Mouse (Mus musculus) stomach, postnatal 0 days (tissue): ENCODE measurements around the gene Cryzl2. TPM values are rescaled to one million over a fixed set of nuclear protein-coding genes. Genes with fewer than 3 reads are reported as not detected.

Experiments
- ATAC-seq: fragments of 200-750 bp; cut with Nextera tagmentation; 2 replicates; pipeline ENCODE4 v1.8.0; 2017; ENCODE audit not compliant: low FRiP score, low TSS enrichment
- DNase-seq: peaks from one replicate; pipeline ENCODE4 v3.0.0-alpha.2; 2016; ENCODE audit warnings: low spot score
- H3K27ac ChIP-seq: fragments of 300-500 bp; sonication (generic); replicated peaks from 2 replicates; pipeline ENCODE4 v1.5.1; 2014; ENCODE audit warnings: mild to moderate bottlenecking, control low read depth
- H3K27me3 ChIP-seq: fragments of 300-500 bp; sonication (generic); 2 replicates; pipeline ENCODE4 v1.6.1; 2014; ENCODE audit warnings: low read length; ENCODE audit not compliant: control insufficient read depth, insufficient read depth
- H3K36me3 ChIP-seq: fragments of 300-500 bp; sonication (generic); 2 replicates; pipeline ENCODE4 v1.6.1; 2014; ENCODE audit warnings: low read length, mixed read lengths; ENCODE audit not compliant: control insufficient read depth, insufficient read depth
- H3K4me1 ChIP-seq: fragments of 300-500 bp; sonication (generic); replicated peaks from 2 replicates; pipeline ENCODE4 v1.6.1; 2014; ENCODE audit warnings: antibody characterized with exemption; ENCODE audit not compliant: control insufficient read depth, insufficient read depth
- H3K4me2 ChIP-seq: fragments of 300-500 bp; sonication (generic); replicated peaks from 2 replicates; pipeline ENCODE4 v1.6.1; 2014; ENCODE audit warnings: low read depth, mild to moderate bottlenecking, control low read depth, moderate library complexity
- H3K4me3 ChIP-seq: fragments of 300-500 bp; sonication (generic); 2 replicates; pipeline ENCODE4 v1.5.1; 2014; ENCODE audit warnings: low read depth, low read length, control low read depth
- H3K9ac ChIP-seq: fragments of 300-500 bp; sonication (generic); 2 replicates; pipeline ENCODE4 v1.6.1; 2014; ENCODE audit warnings: mild to moderate bottlenecking, low read length, control low read depth, mixed read lengths
- H3K9me3 ChIP-seq: fragments of 300-500 bp; sonication (generic); 2 replicates; pipeline ENCODE4 v1.6.1; 2016; ENCODE audit warnings: low read length; ENCODE audit not compliant: control insufficient read depth
- CTCF ChIP-seq: IDR thresholded peaks from 2 replicates; pipeline ENCODE4 v1.5.1; 2016; ENCODE audit warnings: antibody characterized with exemption, low read depth, mild to moderate bottlenecking, moderate library complexity
- EP300 ChIP-seq: optimal IDR thresholded peaks from 2 replicates; pipeline ENCODE3; 2016; ENCODE audit warnings: antibody characterized with exemption
- WGBS: fragments of 180-500 bp; shearing (Covaris S2); extraction: QIAGEN DNeasy Blood & Tissue Kit; methylation state at CpG from one replicate; pipeline ENCODE4 v1.1.7; 2014; 5-methylcytosine and 5-hydroxymethylcytosine counted together
- polyA plus RNA-seq: library from polyadenylated mRNA; unstranded; fragments of >200 nt; fragmentation: Nextera tagmentation; extraction: Ambion mirVana; gene quantifications from 2 replicates; pipeline ENCODE4 v1.2.1, GENCODE M21; 2015

Gene Cryzl2
- polyA plus RNA-seq, 1 experiment from 2014 or later = 14.8 TPM

DNA sequence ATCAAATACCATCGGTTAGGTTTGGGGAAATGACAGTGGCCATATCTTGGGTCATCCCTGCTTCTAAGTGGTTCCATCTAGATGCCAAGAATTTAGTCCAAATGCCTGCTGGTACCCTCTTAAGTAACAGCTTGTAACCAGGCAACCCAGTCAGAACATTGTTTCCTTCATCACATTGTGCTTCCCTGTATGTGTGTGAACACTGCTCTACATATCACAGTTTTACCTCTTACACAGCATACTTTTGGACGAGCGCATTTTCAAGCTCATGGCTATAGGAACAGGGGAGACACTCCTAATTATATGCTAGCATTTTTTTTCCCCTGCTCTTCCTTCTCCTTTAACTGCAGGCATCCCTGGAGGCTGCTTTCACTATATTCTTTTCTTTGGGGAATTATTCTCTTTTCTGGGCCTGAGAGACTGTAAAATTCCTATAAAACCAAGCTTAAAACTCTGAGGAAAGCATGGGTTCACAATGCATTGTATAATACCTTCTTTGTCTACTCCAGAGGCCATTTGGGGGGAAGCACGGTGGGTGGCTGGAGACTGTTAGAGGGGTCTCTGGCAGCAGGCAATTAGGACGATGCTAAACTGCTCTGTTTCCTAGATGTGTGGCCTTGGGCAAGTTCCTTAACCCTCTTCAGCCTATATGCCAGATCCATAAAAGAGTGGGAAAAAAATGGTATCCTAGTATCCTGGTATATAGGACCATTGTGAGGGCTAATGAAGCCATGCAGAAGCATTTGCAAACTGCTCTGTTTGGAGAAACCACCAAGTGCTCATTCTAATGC lies 5.4 kb upstream of the Cryzl2 start:
- ATAC-seq (no peak), DNase-seq (no peak)
- H3K27ac ChIP-seq = no peak overlapping the region
- no peaks in the 10 kb centered on the region for H3K27me3 ChIP-seq
- H3K9ac ChIP-seq = no peak overlapping the region
- TF ChIP-seq EP300 (no peak), CTCF (no peak)
- 79% methylated on average over 5 of the region's 5 CpGs for WGBS
- H3K9me3 ChIP-seq = no peaks in the 10 kb centered on the region
- H3K4me3 ChIP-seq = no peak overlapping the region
- H3K4me1 ChIP-seq = peaks cover 3% of the 10 kb centered on the region; the same call in 1 of the 2 replicates
- no peaks in the 10 kb centered on the region for H3K36me3 ChIP-seq
- H3K4me2 ChIP-seq = no peak overlapping the region

DNA sequence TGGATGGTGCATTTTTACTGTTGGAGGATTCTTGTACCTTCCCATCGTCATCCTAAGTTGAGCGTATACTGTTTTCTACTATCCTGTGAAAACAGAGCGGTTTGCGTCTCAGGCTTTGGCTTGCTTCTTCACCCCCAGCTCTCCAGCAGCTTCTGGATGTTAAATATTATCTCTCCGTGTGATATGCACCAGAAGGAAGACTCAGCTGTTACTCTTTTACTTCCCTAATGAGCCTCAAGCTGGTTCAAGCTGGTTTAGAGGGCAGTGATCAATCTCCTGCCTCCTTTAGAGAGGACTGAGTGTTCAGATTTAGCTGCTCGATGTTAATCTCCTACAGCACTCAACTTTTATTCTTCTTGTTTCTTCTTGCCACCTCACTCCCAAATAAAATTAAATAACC lies 3.5 kb upstream of the Cryzl2 start:
- Histone ChIP-seq H3K9ac (no peak overlapping the region), H3K4me1 (no peaks in the 10 kb centered on the region), H3K9me3 (no peaks in the 10 kb centered on the region), H3K27me3 (no peaks in the 10 kb centered on the region), H3K36me3 (no peaks in the 10 kb centered on the region), H3K4me2 (no peak overlapping the region), H3K27ac (no peak overlapping the region), H3K4me3 (no peak overlapping the region)
- 71% methylated on average over 6 of the region's 6 CpGs for WGBS
- TF ChIP-seq CTCF = no peak
- TF ChIP-seq EP300 = no peak
- DNase-seq (no peak), ATAC-seq (no peak)

GRCm38 (mm10) chr1:157457789-157458188 lies 588 bp upstream of the Cryzl2 start:
- ATAC-seq = no peak
- 79% methylated on average over 3 of the region's 3 CpGs for WGBS
- Histone ChIP-seq H3K4me3 (no peak overlapping the region), H3K9me3 (no peaks in the 10 kb centered on the region), H3K9ac (no peak overlapping the region), H3K4me1 (no peaks in the 10 kb centered on the region), H3K27ac (no peak overlapping the region), H3K36me3 (no peaks in the 10 kb centered on the region), H3K27me3 (no peaks in the 10 kb centered on the region), H3K4me2 (no peak overlapping the region)
- DNase-seq = no peak
- TF ChIP-seq EP300 (no peak), CTCF (no peak)

GRCm38 (mm10) chr1:157459904-157460303 lies 1.5 kb downstream of the Cryzl2 start:
- Histone ChIP-seq H3K9me3 (no peaks in the 10 kb centered on the region), H3K36me3 (no peaks in the 10 kb centered on the region), H3K27me3 (no peaks in the 10 kb centered on the region), H3K4me1 (no peaks in the 10 kb centered on the region), H3K4me3 (no peak overlapping the region), H3K9ac (no peak overlapping the region), H3K4me2 (no peak overlapping the region), H3K27ac (0 out of 2 replicates have a peak overlapping the region, but pooled peaks have one; percentile 40)
- TF ChIP-seq EP300 (no peak), CTCF (no peak)
- DNase-seq (no peak), ATAC-seq (peak; percentile 47; the same call in 1 of the 2 replicates)
- WGBS = 74% methylated on average over 5 of the region's 5 CpGs

GRCm38 (mm10) chr1:157461276-157461675 lies 2.9 kb downstream of the Cryzl2 start:
- no peak for ATAC-seq
- H3K4me1 ChIP-seq = no peaks in the 10 kb centered on the region
- H3K9ac ChIP-seq = no peak overlapping the region
- TF ChIP-seq CTCF (no peak), EP300 (no peak)
- H3K4me2 ChIP-seq = no peak overlapping the region
- H3K27me3 ChIP-seq = no peaks in the 10 kb centered on the region
- no peak overlapping the region for H3K27ac ChIP-seq
- no peak overlapping the region for H3K4me3 ChIP-seq
- H3K36me3 ChIP-seq = no peaks in the 10 kb centered on the region
- no peaks in the 10 kb centered on the region for H3K9me3 ChIP-seq
- WGBS = 95% methylated on average over 5 of the region's 5 CpGs
- no peak for DNase-seq

- H3K36me3 ChIP-seq = no peaks in the 10 kb centered on the region
- no peak overlapping the region for H3K9ac ChIP-seq
- TF ChIP-seq CTCF = no peak
- no peak for TF ChIP-seq EP300
- H3K4me1 ChIP-seq = no peaks in the 10 kb centered on the region
- ATAC-seq (peak; percentile 25; the same call in 1 of the 2 replicates), DNase-seq (no peak)
- no peaks in the 10 kb centered on the region for H3K9me3 ChIP-seq
- 24% methylated on average over 3 of the region's 3 CpGs for WGBS
- H3K4me2 ChIP-seq = no peak overlapping the region
- no peak overlapping the region for H3K4me3 ChIP-seq
- no peaks in the 10 kb centered on the region for H3K27me3 ChIP-seq
- H3K27ac ChIP-seq = no peak overlapping the region
These were observed 4.0 kb downstream of the Cryzl2 start for GRCm38 (mm10) chr1:157462336-157462735.
